Mouse (Mus musculus): ENCODE results near the gene Pip4k2a. TPM values are rescaled to one million over a fixed set of nuclear protein-coding genes. Genes with fewer than 3 reads are reported as not detected.
"Not testable (repeated sequence)": the region's sequence is repeated elsewhere in the genome, so short reads cannot be mapped to it uniquely, and the experiment has no call there.

The Pip4k2a gene
- polyA plus RNA-seq (2016; fragmentation: Nextera tagmentation; extraction: Ambion mirVana), result 7.7 and 7.9 TPM in 2 replicates

DNA sequence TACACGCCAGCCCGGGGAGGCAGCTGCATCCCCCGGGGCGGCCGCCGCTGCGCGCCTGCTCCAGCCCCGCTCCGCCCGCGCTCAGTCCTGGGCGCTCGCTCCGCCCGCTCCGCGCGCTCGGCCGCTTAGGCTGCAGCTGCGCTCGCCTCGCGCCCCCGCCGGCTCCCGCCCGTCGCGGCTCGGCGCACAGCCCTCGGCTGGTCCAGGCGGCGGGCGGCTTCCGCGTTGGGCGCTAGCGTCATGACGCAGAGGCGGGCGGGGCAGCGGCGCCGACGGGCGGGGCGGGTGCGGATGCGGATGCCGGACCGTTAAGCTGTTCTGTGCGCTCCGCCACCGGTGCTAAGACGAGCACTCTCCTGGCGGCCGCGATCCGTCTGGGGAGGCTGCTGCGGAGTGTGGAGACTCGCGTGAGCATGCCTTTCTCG is at the start of gene Pip4k2a, which contains the start of gene 4930426L09Rik:
TSS of gene Pip4k2a (minus strand) at position 73 of the 425 bp plus-strand sequence.
TSS of gene 4930426L09Rik (plus strand) at position 290 of the 425 bp plus-strand sequence.
- H3K27me3 ChIP-seq (ENCODE audit: low read depth, poor library complexity, severe bottlenecking), result peaks cover 42% of the 10 kb centered on the region
- no peaks in the 10 kb centered on the region for H3K9me3 ChIP-seq (replicated peaks)
- under 1% methylated on average over 66 of the region's 66 CpGs for WGBS
- H3K27ac ChIP-seq (replicated peaks), result peak within 1 kb of the TSS; percentile 92
- peak; percentile 91 for DNase-seq (ENCODE audit: low spot score)
- H3K4me1 ChIP-seq, result peaks cover 34% of the 10 kb centered on the region
- no peaks in the 10 kb centered on the region for H3K36me3 ChIP-seq
- H3K4me3 ChIP-seq, result peak within 1 kb of the TSS; percentile 85

DNA sequence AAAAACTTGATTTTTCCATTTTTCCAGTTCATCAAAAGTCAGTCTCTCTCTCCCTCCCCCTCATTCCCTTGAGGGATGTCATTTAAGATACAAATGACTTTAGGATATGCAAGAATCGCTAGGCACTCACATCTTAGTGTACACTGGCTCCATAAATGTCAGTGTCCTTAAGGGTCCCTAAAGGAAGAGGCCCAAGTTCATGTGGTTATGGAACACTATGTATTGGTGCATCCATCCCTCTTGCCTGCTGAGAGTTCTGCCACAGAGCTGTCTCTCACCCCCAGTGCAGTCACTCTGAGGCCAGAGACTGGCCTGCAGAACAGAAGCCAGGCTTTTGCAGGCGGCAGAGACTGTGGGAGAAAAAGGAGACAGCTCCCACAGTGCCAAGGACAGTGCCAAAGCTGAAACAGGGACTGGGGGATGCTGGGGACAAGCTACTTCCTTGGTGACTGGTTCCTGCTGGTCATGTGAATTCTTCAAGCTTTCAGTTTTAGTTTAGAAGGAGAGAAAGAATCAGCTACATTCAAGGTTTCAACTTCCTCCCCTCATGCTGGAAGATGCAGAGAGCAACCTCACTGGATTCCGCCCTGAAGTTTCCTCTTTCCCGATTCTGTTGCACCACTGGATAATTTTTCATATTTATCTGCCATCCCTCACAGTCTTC is 40.1 kb upstream of the Pip4k2a start:
- H3K27me3 ChIP-seq (ENCODE audit: low read depth, poor library complexity, severe bottlenecking), result no peaks in the 10 kb centered on the region
- H3K4me3 ChIP-seq, result no peak overlapping the region
- no peaks in the 10 kb centered on the region; the same call in 1 of the 2 replicates for H3K9me3 ChIP-seq (replicated peaks)
- 79% methylated on average over 4 of the region's 4 CpGs for WGBS
- no peak for DNase-seq (ENCODE audit: low spot score)
- H3K27ac ChIP-seq (replicated peaks), result no peak overlapping the region
- no peaks in the 10 kb centered on the region for H3K4me1 ChIP-seq
- H3K36me3 ChIP-seq, result no peaks in the 10 kb centered on the region

DNA sequence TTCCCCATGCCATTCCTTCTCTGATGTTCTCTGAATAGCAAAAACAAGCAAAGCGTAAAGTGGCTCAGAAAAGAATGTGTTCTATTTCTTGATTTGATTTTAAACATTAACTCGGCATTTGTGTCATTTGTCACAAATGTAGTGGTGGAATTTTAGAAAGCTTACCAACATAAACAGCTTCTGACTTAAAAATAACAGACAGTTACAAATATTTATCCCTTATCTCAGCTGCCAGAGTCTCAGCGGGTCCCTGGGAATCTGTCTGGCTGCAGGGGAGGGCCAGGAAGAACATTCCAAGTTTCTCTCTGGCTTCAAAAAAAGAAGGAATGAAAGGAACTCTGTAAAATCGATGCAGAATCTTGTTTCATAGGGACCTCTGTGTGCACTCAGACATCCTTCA is 39.5 kb upstream of the Pip4k2a start:
- WGBS, result 78% methylated on average over 4 of the region's 4 CpGs

DNA sequence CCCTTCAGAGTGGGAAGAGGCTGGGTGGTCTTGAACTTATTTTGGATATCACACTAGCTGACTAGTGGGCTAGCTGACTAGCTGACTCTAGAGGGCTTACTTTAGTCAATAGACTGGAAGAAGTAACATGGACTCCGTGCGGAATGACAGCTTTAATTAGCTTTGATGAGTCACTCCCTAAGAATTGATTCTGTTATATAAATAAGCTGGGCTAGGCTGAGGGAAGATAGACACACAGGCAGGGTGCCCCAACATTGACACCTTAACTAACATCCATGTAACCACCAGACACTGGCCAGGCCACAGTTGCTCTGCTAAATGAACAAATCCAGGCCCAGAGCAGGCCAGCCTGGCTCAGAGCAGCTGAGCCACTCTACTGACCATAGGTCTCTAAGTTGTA is 26.9 kb upstream of the Pip4k2a start:
- Histone ChIP-seq H3K36me3 (no peaks in the 10 kb centered on the region), H3K9me3 (replicated peaks) (no peaks in the 10 kb centered on the region), H3K27ac (replicated peaks) (no peak overlapping the region), H3K4me1 (no peaks in the 10 kb centered on the region), H3K4me3 (no peak overlapping the region), H3K27me3 (ENCODE audit: low read depth, poor library complexity, severe bottlenecking) (no peaks in the 10 kb centered on the region)
- no peak for DNase-seq (ENCODE audit: low spot score)
- WGBS, result 79% methylated on average over 2 of the region's 2 CpGs

More for the DNA sequence above, 39.5 kb upstream of the Pip4k2a start:
- Histone ChIP-seq H3K9me3 (replicated peaks) (no peaks in the 10 kb centered on the region; the same call in 1 of the 2 replicates), H3K27me3 (ENCODE audit: low read depth, poor library complexity, severe bottlenecking) (no peaks in the 10 kb centered on the region), H3K4me3 (no peak overlapping the region), H3K36me3 (no peaks in the 10 kb centered on the region), H3K27ac (replicated peaks) (no peak overlapping the region), H3K4me1 (no peaks in the 10 kb centered on the region)
- no peak for DNase-seq (ENCODE audit: low spot score)

DNA sequence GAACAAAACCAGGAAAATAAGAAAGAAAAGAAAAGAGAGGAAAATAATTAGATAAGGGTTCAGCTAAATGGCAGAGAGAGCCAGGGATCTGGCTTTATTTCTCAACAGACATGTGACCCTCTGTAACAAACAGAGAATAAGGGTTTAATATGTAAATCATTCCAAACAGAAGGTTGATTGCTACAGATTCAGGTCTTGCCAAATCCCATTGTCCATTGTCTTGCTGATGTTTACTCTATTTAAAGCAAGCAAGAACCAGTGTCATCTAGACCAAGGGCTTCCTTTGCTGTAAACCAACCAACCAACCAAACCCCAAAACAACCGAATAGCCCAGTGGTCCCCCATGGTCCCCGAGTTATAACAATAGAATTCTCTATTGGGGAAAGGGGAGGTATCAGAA is 20.1 kb upstream of the Pip4k2a start:
- no peak for DNase-seq (ENCODE audit: low spot score)
- H3K9me3 ChIP-seq (replicated peaks), result no peaks in the 10 kb centered on the region
- H3K4me3 ChIP-seq, result no peak overlapping the region
- H3K27me3 ChIP-seq (ENCODE audit: low read depth, poor library complexity, severe bottlenecking), result no peaks in the 10 kb centered on the region
- 57% methylated on average over 2 of the region's 2 CpGs for WGBS
- no peak overlapping the region for H3K27ac ChIP-seq (replicated peaks)
- no peaks in the 10 kb centered on the region for H3K36me3 ChIP-seq
- H3K4me1 ChIP-seq, result no peaks in the 10 kb centered on the region

DNA sequence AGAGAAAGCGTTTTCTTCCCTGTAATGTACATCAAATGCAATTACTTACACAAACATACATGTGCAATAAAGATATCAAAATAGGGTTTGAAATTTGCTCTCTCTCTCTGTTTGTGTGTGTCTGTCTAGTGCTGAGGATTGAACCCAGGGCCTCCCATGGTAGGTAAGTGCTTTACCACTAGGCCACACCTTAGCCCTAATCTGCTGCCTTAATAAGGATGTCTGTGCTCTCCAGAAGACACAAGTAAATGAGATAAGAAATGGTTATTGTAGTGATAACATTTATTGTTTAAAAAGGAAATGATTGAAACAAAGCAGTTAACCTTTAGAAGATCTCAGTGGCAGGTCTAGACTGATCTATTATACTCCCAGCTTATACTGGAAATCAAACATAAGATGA is 18.9 kb upstream of the Pip4k2a start:
- Histone ChIP-seq H3K4me1 (no peaks in the 10 kb centered on the region), H3K27me3 (ENCODE audit: low read depth, poor library complexity, severe bottlenecking) (no peaks in the 10 kb centered on the region), H3K27ac (replicated peaks) (no peak overlapping the region), H3K36me3 (no peaks in the 10 kb centered on the region), H3K9me3 (replicated peaks) (no peaks in the 10 kb centered on the region), H3K4me3 (no peak overlapping the region)
- WGBS, result 76% methylated on average over 1 of the region's 1 CpGs
- DNase-seq (ENCODE audit: low spot score), result no peak

DNA sequence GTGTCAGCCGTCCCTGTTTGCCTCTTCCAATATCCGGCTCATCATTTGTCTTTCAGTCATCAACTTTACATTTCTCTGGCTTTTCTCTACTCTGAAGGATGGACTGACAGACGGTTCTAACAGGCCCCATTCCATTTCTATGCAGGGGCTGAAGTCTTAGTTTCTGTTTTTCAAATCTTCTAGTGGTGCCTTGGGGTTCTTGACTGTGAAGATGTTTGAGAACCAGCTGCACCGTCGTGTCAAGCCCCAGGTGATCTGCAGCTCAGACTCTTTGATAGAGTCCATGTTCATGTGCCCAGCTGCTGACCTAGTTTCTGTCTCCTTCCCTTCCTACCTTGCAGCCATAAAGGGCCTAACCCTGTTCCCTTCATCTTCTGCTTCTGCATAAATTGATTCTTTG is 18.4 kb upstream of the Pip4k2a start:
- no peaks in the 10 kb centered on the region for H3K9me3 ChIP-seq (replicated peaks)
- WGBS, result 90% methylated on average over 5 of the region's 5 CpGs
- H3K4me1 ChIP-seq, result no peaks in the 10 kb centered on the region
- DNase-seq (ENCODE audit: low spot score), result no peak
- H3K36me3 ChIP-seq, result no peaks in the 10 kb centered on the region
- H3K4me3 ChIP-seq, result no peak overlapping the region
- H3K27ac ChIP-seq (replicated peaks), result no peak overlapping the region
- H3K27me3 ChIP-seq (ENCODE audit: low read depth, poor library complexity, severe bottlenecking), result no peaks in the 10 kb centered on the region

DNA sequence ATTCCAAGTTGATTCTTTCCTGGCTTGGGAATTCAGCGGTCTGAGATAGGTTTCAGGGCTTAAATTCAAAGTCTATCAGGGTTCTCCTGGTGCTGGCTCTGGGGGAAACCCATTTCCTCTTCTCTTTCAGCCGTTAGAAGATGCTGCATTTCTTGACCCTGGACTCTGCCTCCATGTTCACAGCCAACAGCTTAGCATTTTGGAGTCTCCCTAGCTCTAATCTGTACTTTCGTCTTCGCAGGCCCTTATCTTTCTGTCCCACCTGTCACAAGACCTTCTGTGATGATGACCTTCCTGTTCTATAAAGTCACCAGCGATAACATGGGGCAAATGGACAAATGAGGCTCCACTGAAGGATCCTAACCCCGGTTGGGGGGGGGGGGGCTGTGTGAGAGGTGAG is 13.5 kb upstream of the Pip4k2a start:
- H3K27ac ChIP-seq (replicated peaks), result no peak overlapping the region
- WGBS, result 87% methylated on average over 6 of the region's 6 CpGs
- peaks cover 8% of the 10 kb centered on the region; the same call in 1 of the 2 replicates for H3K4me1 ChIP-seq
- no peak for DNase-seq (ENCODE audit: low spot score)
- H3K4me3 ChIP-seq, result no peak overlapping the region
- H3K27me3 ChIP-seq (ENCODE audit: low read depth, poor library complexity, severe bottlenecking), result no peaks in the 10 kb centered on the region
- no peaks in the 10 kb centered on the region for H3K9me3 ChIP-seq (replicated peaks)
- H3K36me3 ChIP-seq, result no peaks in the 10 kb centered on the region

DNA sequence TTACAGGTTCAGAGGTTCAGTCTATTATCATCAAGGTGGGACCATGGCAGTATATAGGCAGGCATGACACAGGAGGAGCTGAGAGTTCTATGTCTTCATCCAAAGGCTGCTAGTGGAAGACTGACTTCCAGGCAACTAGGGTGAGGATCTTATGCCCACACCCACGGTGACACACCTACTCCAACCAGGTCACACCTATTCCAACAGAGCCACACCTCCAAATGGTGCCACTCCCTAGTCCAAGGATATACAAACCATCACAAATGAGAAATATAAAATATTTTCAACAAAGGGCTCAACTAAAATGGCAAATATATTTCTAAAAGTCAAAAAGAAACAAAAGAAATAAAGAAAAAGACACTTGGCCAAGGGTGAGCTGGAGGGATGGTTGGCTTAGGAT is 12.6 kb upstream of the Pip4k2a start:
- not testable (repeated sequence) for DNase-seq (ENCODE audit: low spot score); H3K9me3 ChIP-seq (replicated peaks); H3K36me3 ChIP-seq; H3K27ac ChIP-seq (replicated peaks); H3K4me3 ChIP-seq; H3K4me1 ChIP-seq; H3K27me3 ChIP-seq (ENCODE audit: low read depth, poor library complexity, severe bottlenecking)
- WGBS, result 77% methylated on average over 1 of the region's 1 CpGs

DNA sequence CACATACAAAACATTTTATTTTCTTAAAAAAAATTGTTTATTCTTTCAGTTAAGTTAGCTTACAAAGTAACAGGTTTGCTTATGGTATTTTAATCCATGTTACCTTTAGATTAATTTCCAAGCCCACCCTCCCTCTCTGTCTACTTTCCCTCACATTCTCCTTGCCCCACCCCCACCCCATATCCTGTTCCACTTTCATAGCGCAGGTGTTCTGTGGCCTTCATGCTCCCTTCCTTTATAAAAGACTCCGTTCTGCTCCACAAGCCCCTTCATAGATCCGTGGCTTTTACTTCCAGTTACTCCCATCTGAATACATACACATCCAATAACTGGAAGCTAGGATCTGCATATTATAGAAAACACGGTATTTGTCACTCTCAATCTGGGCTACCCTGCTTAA is 9.7 kb upstream of the Pip4k2a start:
- H3K4me3 ChIP-seq, result no peak overlapping the region
- H3K9me3 ChIP-seq (replicated peaks), result no peaks in the 10 kb centered on the region
- peaks cover 8% of the 10 kb centered on the region; the same call in 1 of the 2 replicates for H3K4me1 ChIP-seq
- WGBS, result 84% methylated on average over 4 of the region's 4 CpGs
- no peak for DNase-seq (ENCODE audit: low spot score)
- H3K36me3 ChIP-seq, result no peaks in the 10 kb centered on the region
- no peak overlapping the region for H3K27ac ChIP-seq (replicated peaks)
- peaks cover 3% of the 10 kb centered on the region; the same call in 1 of the 2 replicates for H3K27me3 ChIP-seq (ENCODE audit: low read depth, poor library complexity, severe bottlenecking)

DNA sequence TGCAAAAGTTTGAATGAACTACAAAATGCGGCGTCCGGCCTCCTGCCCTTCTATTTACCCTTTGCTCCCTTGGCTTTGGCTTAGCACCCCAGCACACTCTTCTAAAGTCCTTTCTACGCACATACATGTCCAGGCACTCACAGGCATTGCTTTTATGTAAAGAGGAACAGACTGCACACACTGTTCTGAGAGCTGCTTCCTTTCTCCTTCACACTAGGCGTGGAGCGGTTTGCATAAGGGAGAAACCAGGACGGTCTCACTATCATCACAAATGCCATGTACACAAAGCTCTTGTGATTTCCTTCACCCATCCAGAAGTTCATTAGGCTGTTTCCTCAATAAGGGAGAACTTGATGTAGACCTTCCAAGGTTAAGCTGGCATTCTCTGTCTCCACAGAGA is 8.2 kb upstream of the Pip4k2a start:
- Histone ChIP-seq H3K9me3 (replicated peaks) (no peaks in the 10 kb centered on the region), H3K27ac (replicated peaks) (no peak overlapping the region), H3K4me1 (peaks cover 8% of the 10 kb centered on the region; the same call in 1 of the 2 replicates), H3K36me3 (no peaks in the 10 kb centered on the region), H3K4me3 (no peak overlapping the region), H3K27me3 (ENCODE audit: low read depth, poor library complexity, severe bottlenecking) (peaks cover 10% of the 10 kb centered on the region)
- WGBS, result 86% methylated on average over 7 of the region's 7 CpGs
- DNase-seq (ENCODE audit: low spot score), result no peak

DNA sequence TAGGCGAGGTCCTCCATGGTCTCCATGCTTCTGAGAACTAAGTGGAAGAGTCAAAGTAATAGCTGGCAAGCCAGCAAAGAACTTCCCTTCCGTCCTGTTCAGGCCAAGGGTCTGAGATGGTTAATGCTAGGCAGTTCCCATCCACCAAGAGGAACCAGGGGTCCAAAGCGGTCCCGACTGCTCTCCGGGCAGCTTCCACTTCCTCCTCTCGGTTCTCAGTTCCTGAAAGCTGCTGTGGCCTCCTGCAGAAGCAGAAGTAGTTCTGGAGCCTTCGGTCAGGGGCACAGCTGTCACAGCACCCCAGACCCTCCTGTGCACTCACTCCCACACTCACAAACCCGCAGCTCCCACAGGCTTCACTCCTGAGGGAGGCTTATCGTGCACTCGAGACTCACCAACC is 6.9 kb upstream of the Pip4k2a start:
- H3K4me1 ChIP-seq, result peaks cover 8% of the 10 kb centered on the region; the same call in 1 of the 2 replicates
- H3K4me3 ChIP-seq, result no peak overlapping the region
- H3K27ac ChIP-seq (replicated peaks), result no peak overlapping the region
- H3K27me3 ChIP-seq (ENCODE audit: low read depth, poor library complexity, severe bottlenecking), result peaks cover 22% of the 10 kb centered on the region
- no peaks in the 10 kb centered on the region for H3K9me3 ChIP-seq (replicated peaks)
- WGBS, result 84% methylated on average over 10 of the region's 10 CpGs
- no peak for DNase-seq (ENCODE audit: low spot score)
- H3K36me3 ChIP-seq, result no peaks in the 10 kb centered on the region

DNA sequence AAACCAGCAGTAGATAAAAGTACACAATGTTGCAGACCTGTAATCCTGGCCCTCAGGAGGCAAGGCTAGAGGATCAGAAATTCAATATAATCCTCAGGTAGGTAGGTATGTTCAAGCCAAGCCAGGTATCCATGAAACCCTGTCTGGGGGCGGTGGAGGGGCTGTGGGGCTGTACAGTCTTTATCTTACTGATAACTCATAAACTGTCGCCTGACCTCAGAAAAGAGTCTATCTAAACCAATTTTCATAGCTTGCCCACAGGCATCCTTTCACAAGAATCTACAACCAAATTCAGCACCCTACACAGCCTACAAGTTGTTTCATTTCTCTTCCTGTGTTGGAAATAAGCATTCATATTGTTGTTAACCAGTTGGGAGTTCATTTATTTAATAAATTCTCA is 1.5 kb upstream of the Pip4k2a start:
- 98% methylated on average over 2 of the region's 2 CpGs for WGBS
- no peak overlapping the region for H3K27ac ChIP-seq (replicated peaks)
- no peak for DNase-seq (ENCODE audit: low spot score)
- H3K9me3 ChIP-seq (replicated peaks), result no peaks in the 10 kb centered on the region
- peaks cover 42% of the 10 kb centered on the region for H3K27me3 ChIP-seq (ENCODE audit: low read depth, poor library complexity, severe bottlenecking)
- H3K36me3 ChIP-seq, result no peaks in the 10 kb centered on the region
- peaks cover 34% of the 10 kb centered on the region for H3K4me1 ChIP-seq
- 0 out of 2 replicates have a peak overlapping the region, but pooled peaks have one; percentile 85 for H3K4me3 ChIP-seq

Data from midbrain, embryonic 10.5 days (tissue).